Mouse (Mus musculus): ENCODE results near the gene BC052040. TPM values are rescaled to one million over a fixed set of nuclear protein-coding genes. Genes with fewer than 3 reads are reported as not detected.

Gene BC052040
- 14.2 and 14.8 TPM in 2 replicates for polyA plus RNA-seq (2015; fragmentation: Nextera tagmentation; extraction: Ambion mirVana)

DNA sequence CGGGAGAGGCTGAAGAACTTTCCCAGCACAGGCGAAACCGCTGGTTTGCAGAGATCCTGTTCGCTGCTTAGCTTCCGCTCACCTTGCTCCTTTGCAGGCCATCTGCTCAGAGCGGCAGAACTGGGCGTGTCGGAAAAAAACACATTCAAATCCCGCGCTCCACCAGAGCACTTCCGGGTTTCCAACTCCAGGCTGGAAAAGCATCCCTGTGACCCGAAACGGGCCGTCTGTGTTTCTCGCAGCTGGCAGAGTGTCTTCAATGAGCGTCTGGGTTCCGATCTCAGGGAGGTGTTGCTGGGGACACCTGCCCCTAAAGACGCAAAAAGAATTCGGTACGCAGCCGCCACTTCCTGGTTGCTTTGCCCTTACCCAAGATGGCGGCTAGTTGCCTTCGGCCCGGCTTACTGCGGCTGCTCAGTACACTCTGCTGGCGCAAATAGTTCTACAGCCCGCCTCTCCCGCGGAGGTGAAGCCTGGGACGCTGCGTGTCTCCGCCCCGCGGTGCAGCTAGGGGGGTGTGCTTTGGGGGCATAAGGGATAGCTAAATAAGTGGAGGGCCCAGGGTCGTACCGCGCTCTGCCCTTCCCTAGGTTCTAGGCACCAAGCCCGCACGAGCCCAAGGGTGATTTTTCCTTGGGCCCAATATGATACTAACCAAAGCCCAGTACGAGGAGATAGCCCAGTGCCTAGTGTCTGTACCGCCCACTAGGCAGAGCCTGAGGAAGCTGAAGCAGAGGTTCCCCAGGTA is at the start of gene BC052040:
Gene BC052040, plus strand, starts transcription at position 476 of the 748 bp plus-strand sequence.
- peak within 1 kb of the TSS; percentile 82 for H3K9ac ChIP-seq (ENCODE audit: low read depth, low read length)
- peak; percentile 99 for ATAC-seq
- H3K4me2 ChIP-seq (ENCODE audit: low read depth, low read length) = peak within 1 kb of the TSS; percentile 85
- H3K4me1 ChIP-seq (ENCODE audit: control insufficient read depth, insufficient read depth, low read length) = peaks cover 12% of the 10 kb centered on the region
- no peaks in the 10 kb centered on the region for H3K27me3 ChIP-seq (replicated peaks; ENCODE audit: control insufficient read depth, insufficient read depth, low read length)
- WGBS = under 1% methylated on average over 41 of the region's 41 CpGs
- no peaks in the 10 kb centered on the region for H3K36me3 ChIP-seq (ENCODE audit: control insufficient read depth, insufficient read depth, low read length)
- peak within 1 kb of the TSS; percentile 85 for H3K27ac ChIP-seq (ENCODE audit: low read length)
- peak within 1 kb of the TSS; percentile 74 for H3K4me3 ChIP-seq (ENCODE audit: low read length)
- no peaks in the 10 kb centered on the region for H3K9me3 ChIP-seq (ENCODE audit: control insufficient read depth, low read length)

DNA sequence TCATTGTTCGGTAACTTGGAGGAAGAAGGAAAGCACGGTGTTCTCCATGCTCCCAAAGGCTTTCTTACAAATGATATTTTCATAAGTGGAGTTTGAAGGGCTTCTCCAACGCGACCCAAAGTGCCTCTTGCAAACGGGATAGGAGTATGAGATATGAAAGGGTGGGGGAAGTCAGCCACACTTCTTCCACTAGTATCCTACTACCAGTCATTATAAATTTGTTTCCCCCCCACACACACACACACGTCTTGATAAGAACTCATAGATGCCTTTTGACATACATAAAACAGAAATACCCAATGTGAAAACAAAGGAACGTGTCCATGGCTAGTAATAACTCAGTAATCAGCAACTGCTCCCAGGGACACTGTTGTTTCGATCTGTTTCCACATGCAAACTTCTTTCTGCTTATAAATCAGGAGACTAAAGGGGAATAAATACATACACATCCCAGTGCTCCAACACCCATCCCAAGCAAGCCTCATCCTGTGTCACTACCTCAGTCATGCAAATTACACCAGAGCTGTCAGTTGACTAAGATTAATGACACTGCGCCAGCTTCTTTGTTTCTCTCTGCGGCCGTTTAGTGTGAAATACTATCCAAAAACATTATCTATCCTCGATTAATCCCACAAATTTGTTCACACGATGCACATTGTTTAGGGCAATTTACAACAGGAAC is 43.4 kb upstream of the BC052040 start:
- H3K4me3 ChIP-seq (ENCODE audit: low read length) = no peak overlapping the region
- WGBS = 54% methylated on average over 13 of the region's 13 CpGs
- H3K4me2 ChIP-seq (ENCODE audit: low read depth, low read length) = no peak overlapping the region
- no peaks in the 10 kb centered on the region for H3K4me1 ChIP-seq (ENCODE audit: control insufficient read depth, insufficient read depth, low read length)
- no peak overlapping the region for H3K9ac ChIP-seq (ENCODE audit: low read depth, low read length)
- no peaks in the 10 kb centered on the region for H3K36me3 ChIP-seq (ENCODE audit: control insufficient read depth, insufficient read depth, low read length)
- no peaks in the 10 kb centered on the region for H3K27me3 ChIP-seq (replicated peaks; ENCODE audit: control insufficient read depth, insufficient read depth, low read length)
- H3K9me3 ChIP-seq (ENCODE audit: control insufficient read depth, low read length) = no peaks in the 10 kb centered on the region
- no peak overlapping the region for H3K27ac ChIP-seq (ENCODE audit: low read length)
- no peak for ATAC-seq

DNA sequence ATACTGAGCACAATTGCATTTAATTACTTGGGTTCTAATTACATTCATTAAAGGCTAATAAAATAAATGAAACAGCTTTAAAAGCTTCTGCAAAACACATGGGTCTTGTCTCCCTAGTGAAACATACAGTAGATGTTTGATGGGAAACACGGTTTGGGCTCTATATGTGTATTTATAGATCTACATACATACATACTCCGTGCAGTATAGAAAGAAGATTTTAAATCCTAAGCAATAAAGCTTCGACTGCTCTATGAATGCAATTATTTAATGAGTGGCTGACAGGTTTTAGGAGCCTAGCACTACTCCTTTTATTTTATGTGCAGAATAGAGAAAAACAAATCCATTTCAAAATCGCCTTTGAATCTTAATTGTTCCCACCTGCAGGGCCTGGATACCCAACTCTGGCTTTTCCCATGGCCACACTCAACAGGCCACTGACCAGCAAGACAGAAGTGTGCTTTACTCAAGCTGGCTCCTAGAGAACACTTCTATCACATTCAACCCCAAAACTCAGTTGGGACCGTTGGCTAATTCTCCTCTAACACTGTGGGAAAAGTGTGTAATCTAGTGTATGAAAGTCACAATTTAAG is 42.7 kb upstream of the BC052040 start:
- no peak for ATAC-seq
- Histone ChIP-seq H3K4me3 (ENCODE audit: low read length) (no peak overlapping the region), H3K9me3 (ENCODE audit: control insufficient read depth, low read length) (no peaks in the 10 kb centered on the region), H3K36me3 (ENCODE audit: control insufficient read depth, insufficient read depth, low read length) (no peaks in the 10 kb centered on the region), H3K27ac (ENCODE audit: low read length) (no peak overlapping the region), H3K9ac (ENCODE audit: low read depth, low read length) (no peak overlapping the region), H3K4me2 (ENCODE audit: low read depth, low read length) (no peak overlapping the region), H3K4me1 (ENCODE audit: control insufficient read depth, insufficient read depth, low read length) (no peaks in the 10 kb centered on the region), H3K27me3 (replicated peaks; ENCODE audit: control insufficient read depth, insufficient read depth, low read length) (no peaks in the 10 kb centered on the region)
- 71% methylated on average over 5 of the region's 5 CpGs for WGBS

DNA sequence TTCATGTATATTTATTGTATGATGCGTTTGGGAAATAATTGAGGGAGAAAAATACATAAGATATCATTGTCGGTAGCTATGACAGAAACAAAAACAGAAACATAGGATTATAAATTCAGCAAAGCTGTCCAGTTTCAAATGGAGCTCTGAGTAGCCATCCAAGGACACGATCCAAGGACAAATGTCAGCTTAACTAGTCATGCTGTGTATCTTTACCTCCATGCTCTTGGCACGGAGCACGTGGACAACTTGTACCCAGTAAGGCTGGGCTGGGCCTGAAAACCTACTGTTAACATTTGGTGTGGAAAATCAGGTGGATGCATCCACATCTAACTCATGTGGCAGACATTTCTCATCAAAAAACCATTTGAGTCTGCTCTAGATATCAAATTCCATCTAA is 41.8 kb upstream of the BC052040 start:
- WGBS = 90% methylated on average over 5 of the region's 5 CpGs
- no peaks in the 10 kb centered on the region for H3K27me3 ChIP-seq (replicated peaks; ENCODE audit: control insufficient read depth, insufficient read depth, low read length)
- H3K36me3 ChIP-seq (ENCODE audit: control insufficient read depth, insufficient read depth, low read length) = no peaks in the 10 kb centered on the region
- H3K4me3 ChIP-seq (ENCODE audit: low read length) = no peak overlapping the region
- ATAC-seq = no peak
- no peaks in the 10 kb centered on the region for H3K4me1 ChIP-seq (ENCODE audit: control insufficient read depth, insufficient read depth, low read length)
- H3K27ac ChIP-seq (ENCODE audit: low read length) = no peak overlapping the region
- no peak overlapping the region for H3K4me2 ChIP-seq (ENCODE audit: low read depth, low read length)
- no peak overlapping the region for H3K9ac ChIP-seq (ENCODE audit: low read depth, low read length)
- H3K9me3 ChIP-seq (ENCODE audit: control insufficient read depth, low read length) = no peaks in the 10 kb centered on the region

DNA sequence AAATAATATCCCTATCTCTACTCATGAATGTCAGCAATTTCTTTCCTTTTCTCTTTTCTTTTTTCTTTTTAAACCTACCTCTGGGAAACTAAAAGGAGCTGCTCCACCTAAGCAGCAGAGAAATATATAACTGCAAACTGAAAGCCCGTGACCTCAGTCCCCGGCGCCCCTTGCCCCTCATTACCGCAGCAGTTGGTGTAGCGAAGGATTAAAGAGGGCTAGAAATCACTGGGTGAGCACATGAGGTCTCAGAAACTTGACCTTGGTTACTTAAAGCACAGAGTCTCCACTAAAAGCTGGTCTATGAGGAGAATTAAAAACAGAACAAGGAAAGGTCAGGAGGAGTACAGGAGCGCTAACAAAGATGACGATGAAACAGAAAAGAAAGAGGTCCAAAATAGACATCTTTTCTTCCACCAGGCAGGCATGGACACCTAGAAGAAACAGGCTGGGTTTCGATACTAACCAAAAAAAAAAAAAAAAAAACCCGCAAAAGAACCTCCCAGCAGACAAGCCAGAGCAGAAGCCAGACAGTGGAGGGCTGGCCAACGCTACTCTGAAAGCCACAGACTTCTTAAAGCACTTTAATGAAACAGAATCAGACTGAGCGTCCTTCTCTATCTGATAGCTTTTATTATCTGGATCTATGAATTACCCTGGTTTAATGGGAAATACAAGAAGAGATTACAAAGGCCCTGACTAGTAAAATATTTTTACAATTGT is 39.0 kb upstream of the BC052040 start:
- no peaks in the 10 kb centered on the region for H3K36me3 ChIP-seq (ENCODE audit: control insufficient read depth, insufficient read depth, low read length)
- H3K4me2 ChIP-seq (ENCODE audit: low read depth, low read length) = no peak overlapping the region
- no peaks in the 10 kb centered on the region for H3K9me3 ChIP-seq (ENCODE audit: control insufficient read depth, low read length)
- ATAC-seq = no peak
- no peak overlapping the region for H3K27ac ChIP-seq (ENCODE audit: low read length)
- no peak overlapping the region for H3K9ac ChIP-seq (ENCODE audit: low read depth, low read length)
- H3K4me1 ChIP-seq (ENCODE audit: control insufficient read depth, insufficient read depth, low read length) = no peaks in the 10 kb centered on the region
- whole genome bisulfite sequencing = 54% methylated on average over 11 of the region's 11 CpGs
- H3K27me3 ChIP-seq (replicated peaks; ENCODE audit: control insufficient read depth, insufficient read depth, low read length) = no peaks in the 10 kb centered on the region
- H3K4me3 ChIP-seq (ENCODE audit: low read length) = no peak overlapping the region

DNA sequence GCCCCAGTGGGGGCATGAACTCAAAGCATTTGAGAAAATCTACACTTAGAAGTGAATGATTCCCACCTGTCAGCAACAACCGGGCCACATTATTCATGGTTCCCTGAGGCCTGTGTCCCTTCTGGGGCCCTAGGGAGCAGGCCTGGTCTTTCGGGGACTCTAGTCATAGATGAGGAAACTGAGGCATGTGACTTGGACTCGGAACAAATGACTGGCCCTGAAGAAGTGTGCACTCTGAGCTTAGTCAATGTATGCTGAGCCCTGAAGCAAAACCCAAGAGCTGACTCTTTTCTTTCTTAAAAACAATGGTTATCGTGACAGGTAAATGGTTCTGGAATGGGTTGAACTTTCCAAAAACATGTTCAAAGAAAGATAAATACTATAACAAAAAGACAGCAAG is 38.3 kb upstream of the BC052040 start:
- no peaks in the 10 kb centered on the region for H3K36me3 ChIP-seq (ENCODE audit: control insufficient read depth, insufficient read depth, low read length)
- H3K9ac ChIP-seq (ENCODE audit: low read depth, low read length) = no peak overlapping the region
- 78% methylated on average over 4 of the region's 4 CpGs for WGBS
- no peak overlapping the region for H3K27ac ChIP-seq (ENCODE audit: low read length)
- no peak for ATAC-seq
- no peak overlapping the region for H3K4me2 ChIP-seq (ENCODE audit: low read depth, low read length)
- no peaks in the 10 kb centered on the region for H3K4me1 ChIP-seq (ENCODE audit: control insufficient read depth, insufficient read depth, low read length)
- no peaks in the 10 kb centered on the region for H3K27me3 ChIP-seq (replicated peaks; ENCODE audit: control insufficient read depth, insufficient read depth, low read length)
- no peak overlapping the region for H3K4me3 ChIP-seq (ENCODE audit: low read length)
- H3K9me3 ChIP-seq (ENCODE audit: control insufficient read depth, low read length) = no peaks in the 10 kb centered on the region

DNA sequence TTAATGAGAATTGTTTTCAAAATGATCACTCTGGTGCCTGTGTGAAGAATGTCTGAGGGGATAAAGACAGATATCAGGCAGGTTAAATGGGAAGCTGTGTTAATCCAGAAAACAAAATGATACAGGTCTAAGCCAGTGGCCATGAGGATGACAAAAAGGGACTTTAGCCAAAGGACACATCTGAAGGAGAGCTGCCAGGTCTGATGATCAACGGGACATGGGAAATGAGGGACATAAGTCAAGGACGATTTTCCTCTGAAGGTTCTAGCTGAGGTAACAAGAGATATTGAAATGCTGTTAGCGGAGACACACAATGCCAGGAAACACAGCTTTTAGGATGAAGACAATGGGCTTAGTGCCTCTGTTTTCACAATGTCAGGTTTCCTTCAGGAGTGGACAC is 29.6 kb upstream of the BC052040 start:
- H3K9ac ChIP-seq (ENCODE audit: low read depth, low read length) = no peak overlapping the region
- WGBS = 69% methylated on average over 3 of the region's 3 CpGs

GRCm38 (mm10) chr2:115562155-115562827 is 19.2 kb upstream of the BC052040 start:
- H3K4me1 ChIP-seq (ENCODE audit: control insufficient read depth, insufficient read depth, low read length) = 0 out of 2 replicates have a peak, but pooled peaks cover 3% of the 10 kb centered on the region
- H3K9ac ChIP-seq (ENCODE audit: low read depth, low read length) = no peak overlapping the region
- no peaks in the 10 kb centered on the region for H3K9me3 ChIP-seq (ENCODE audit: control insufficient read depth, low read length)
- peak; percentile 89 for ATAC-seq
- 48% methylated on average over 3 of the region's 3 CpGs for WGBS
- no peak overlapping the region for H3K4me3 ChIP-seq (ENCODE audit: low read length)
- no peaks in the 10 kb centered on the region for H3K27me3 ChIP-seq (replicated peaks; ENCODE audit: control insufficient read depth, insufficient read depth, low read length)
- H3K27ac ChIP-seq (ENCODE audit: low read length) = no peak overlapping the region
- H3K4me2 ChIP-seq (ENCODE audit: low read depth, low read length) = no peak overlapping the region
- H3K36me3 ChIP-seq (ENCODE audit: control insufficient read depth, insufficient read depth, low read length) = no peaks in the 10 kb centered on the region

More for the DNA sequence above, 29.6 kb upstream of the BC052040 start:
- ATAC-seq = no peak
- Histone ChIP-seq H3K9me3 (ENCODE audit: control insufficient read depth, low read length) (no peaks in the 10 kb centered on the region), H3K36me3 (ENCODE audit: control insufficient read depth, insufficient read depth, low read length) (no peaks in the 10 kb centered on the region), H3K4me1 (ENCODE audit: control insufficient read depth, insufficient read depth, low read length) (no peaks in the 10 kb centered on the region), H3K27me3 (replicated peaks; ENCODE audit: control insufficient read depth, insufficient read depth, low read length) (no peaks in the 10 kb centered on the region), H3K27ac (ENCODE audit: low read length) (no peak overlapping the region), H3K4me3 (ENCODE audit: low read length) (no peak overlapping the region), H3K4me2 (ENCODE audit: low read depth, low read length) (no peak overlapping the region)
